Mouse (Mus musculus) erythroblast, embryonic 14.5 days (primary cell): Measurements from ENCODE around the gene Rasal3.

Experiments
- GATA1 ChIP-seq: IDR thresholded peaks from 2 replicates; pipeline ENCODE4 v1.6.1; 2012; ENCODE audit warnings: low read length, inconsistent platforms, mixed read lengths
- TAL1 ChIP-seq: IDR thresholded peaks from 3 replicates; pipeline ENCODE4 v1.6.1; 2012; ENCODE audit warnings: low read length, inconsistent platforms, mixed read lengths

GRCm38 (mm10) chr17:32387986-32388369, 15.4 kb downstream of the Rasal3 start:
- TF ChIP-seq GATA1, result no peak
- TF ChIP-seq TAL1, result no peak
